Mouse (Mus musculus): Measurements from ENCODE around the gene Armc12. TPM values are rescaled to one million over a fixed set of nuclear protein-coding genes. Genes with fewer than 3 reads are reported as not detected.

The Armc12 gene
- polyA plus RNA-seq, 1 experiment = not detected

DNA sequence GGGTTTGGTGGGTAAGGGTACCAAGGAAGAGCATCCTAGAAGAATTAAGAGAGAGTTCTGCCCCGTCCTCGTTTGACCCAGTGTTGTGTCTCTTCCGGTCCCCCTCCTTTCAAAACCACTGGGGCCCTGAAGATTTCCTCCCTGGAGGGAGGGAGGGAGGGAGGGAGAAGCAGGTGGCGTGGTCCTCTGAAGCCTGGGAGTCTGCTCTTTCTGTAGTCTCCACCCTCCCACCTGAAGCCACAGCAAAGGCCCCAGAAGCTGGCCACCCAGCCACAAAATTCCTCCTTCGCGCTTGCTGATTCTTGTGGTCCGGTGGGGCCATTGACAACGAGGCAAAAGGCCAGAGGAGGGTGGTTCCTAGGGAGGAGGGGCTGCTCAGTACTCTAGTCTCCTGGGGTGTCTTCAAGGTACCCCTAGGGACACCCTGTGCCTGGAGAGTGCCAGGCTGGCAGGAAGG is 12.0 kb upstream of the Armc12 start:
- H3K9me3 ChIP-seq = no peaks in the 10 kb centered on the region
- H3K36me3 ChIP-seq (replicated peaks; ENCODE audit: low read length) = no peaks in the 10 kb centered on the region
- peaks cover 64% of the 10 kb centered on the region for H3K27me3 ChIP-seq (replicated peaks)
- H3K4me1 ChIP-seq = peaks cover 71% of the 10 kb centered on the region
- no peak for TF ChIP-seq GATA1 (IDR thresholded peaks at IDR 0.05; ENCODE audit: borderline replicate concordance, low read length)
- TF ChIP-seq FLI1 (IDR thresholded peaks at IDR 0.05; ENCODE audit: low read length) = no peak
- H3K4me3 ChIP-seq (replicated peaks) = peak overlapping the region; percentile 90

DNA sequence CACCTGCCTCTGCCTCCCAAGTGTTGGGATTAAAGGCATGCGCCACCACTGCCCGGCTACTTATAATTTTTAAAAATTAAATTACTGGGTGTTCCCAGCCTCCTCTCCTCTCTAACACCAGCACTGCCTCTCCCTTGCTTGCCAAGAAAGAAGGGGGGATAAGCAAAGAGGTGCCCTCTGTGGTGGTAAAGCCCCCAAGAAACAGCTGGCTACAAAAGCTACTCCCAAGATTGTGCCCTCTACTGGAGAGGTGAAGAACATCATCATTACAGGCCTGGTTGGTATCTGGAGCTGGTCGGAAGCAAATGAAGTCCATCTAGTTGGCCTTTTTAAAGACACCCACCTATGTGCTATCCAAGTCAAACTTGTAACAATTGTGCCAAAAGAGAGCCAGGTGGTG is 10.8 kb upstream of the Armc12 start:
- H3K4me1 ChIP-seq = peaks cover 71% of the 10 kb centered on the region
- H3K36me3 ChIP-seq (replicated peaks; ENCODE audit: low read length) = no peaks in the 10 kb centered on the region
- H3K9me3 ChIP-seq = no peaks in the 10 kb centered on the region
- H3K4me3 ChIP-seq (replicated peaks) = no peak overlapping the region
- TF ChIP-seq FLI1 (IDR thresholded peaks at IDR 0.05; ENCODE audit: low read length) (no peak), GATA1 (IDR thresholded peaks at IDR 0.05; ENCODE audit: borderline replicate concordance, low read length) (no peak)
- H3K27me3 ChIP-seq (replicated peaks) = peaks cover 60% of the 10 kb centered on the region

GRCm38 (mm10) chr17:28520561-28520960 is 10.0 kb upstream of the Armc12 start:
- H3K4me1 ChIP-seq = peaks cover 70% of the 10 kb centered on the region
- no peak overlapping the region for H3K4me3 ChIP-seq (replicated peaks)
- H3K9me3 ChIP-seq = no peaks in the 10 kb centered on the region
- no peaks in the 10 kb centered on the region for H3K36me3 ChIP-seq (replicated peaks; ENCODE audit: low read length)
- TF ChIP-seq GATA1 (IDR thresholded peaks at IDR 0.05; ENCODE audit: borderline replicate concordance, low read length) = no peak
- no peak for TF ChIP-seq FLI1 (IDR thresholded peaks at IDR 0.05; ENCODE audit: low read length)
- H3K27me3 ChIP-seq (replicated peaks) = peaks cover 55% of the 10 kb centered on the region

GRCm38 (mm10) chr17:28521071-28521726 is 9.4 kb upstream of the Armc12 start:
- H3K4me1 ChIP-seq = peaks cover 64% of the 10 kb centered on the region

GRCm38 (mm10) chr17:28521920-28522319 is 8.7 kb upstream of the Armc12 start:
- H3K4me3 ChIP-seq (replicated peaks) = peak overlapping the region; percentile 93
- no peak for TF ChIP-seq FLI1 (IDR thresholded peaks at IDR 0.05; ENCODE audit: low read length)
- TF ChIP-seq GATA1 (IDR thresholded peaks at IDR 0.05; ENCODE audit: borderline replicate concordance, low read length) = no peak
- H3K27me3 ChIP-seq (replicated peaks) = peaks cover 48% of the 10 kb centered on the region
- H3K4me1 ChIP-seq = peaks cover 65% of the 10 kb centered on the region
- H3K36me3 ChIP-seq (replicated peaks; ENCODE audit: low read length) = no peaks in the 10 kb centered on the region
- no peaks in the 10 kb centered on the region for H3K9me3 ChIP-seq

More at GRCm38 (mm10) chr17:28521071-28521726, 9.4 kb upstream of the Armc12 start:
- H3K36me3 ChIP-seq (replicated peaks; ENCODE audit: low read length) = no peaks in the 10 kb centered on the region
- H3K4me3 ChIP-seq (replicated peaks) = no peak overlapping the region
- H3K9me3 ChIP-seq = no peaks in the 10 kb centered on the region
- TF ChIP-seq FLI1 (IDR thresholded peaks at IDR 0.05; ENCODE audit: low read length) (no peak), GATA1 (IDR thresholded peaks at IDR 0.05; ENCODE audit: borderline replicate concordance, low read length) (no peak)
- H3K27me3 ChIP-seq (replicated peaks) = peaks cover 50% of the 10 kb centered on the region

DNA sequence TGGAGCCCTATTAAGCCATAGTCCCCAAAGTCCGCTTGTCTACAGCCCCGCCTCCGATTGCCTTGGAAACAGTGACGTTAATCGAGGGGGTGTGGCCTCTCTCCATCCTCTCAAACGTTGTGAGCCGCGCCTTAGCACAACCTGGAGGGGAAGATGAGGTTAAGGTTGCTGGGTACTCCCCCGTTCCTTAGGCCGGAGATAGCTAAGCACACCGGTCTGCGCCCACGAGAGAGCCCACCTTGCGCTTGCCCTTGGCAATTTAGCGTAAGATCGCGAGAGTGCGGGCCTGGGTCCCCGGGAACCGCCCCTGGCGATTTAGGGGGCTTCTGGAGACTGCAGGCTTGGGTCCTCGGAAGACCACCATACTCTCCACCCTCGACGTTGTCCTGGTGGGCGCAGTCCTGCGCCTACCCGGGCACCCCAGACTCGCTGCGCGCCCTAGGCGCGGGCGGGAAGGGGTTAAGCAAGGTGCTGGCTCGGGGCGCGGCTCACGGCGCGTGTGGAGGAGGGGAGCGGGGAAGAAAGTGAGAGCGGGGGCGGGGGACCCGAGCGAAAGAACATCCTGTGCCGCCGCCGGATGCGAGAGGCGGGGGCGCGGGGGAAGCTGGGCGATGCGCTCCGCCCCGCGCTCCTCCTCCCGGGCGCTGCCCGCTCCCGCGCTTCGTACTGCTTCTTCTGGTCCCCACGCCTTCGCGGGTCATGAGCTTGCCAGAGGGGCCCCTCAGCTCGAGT is 7.8 kb upstream of the Armc12 start:
- no peaks in the 10 kb centered on the region for H3K36me3 ChIP-seq (replicated peaks; ENCODE audit: low read length)
- TF ChIP-seq GATA1 (IDR thresholded peaks at IDR 0.05; ENCODE audit: borderline replicate concordance, low read length) = no peak
- no peak for TF ChIP-seq FLI1 (IDR thresholded peaks at IDR 0.05; ENCODE audit: low read length)
- H3K27me3 ChIP-seq (replicated peaks) = peaks cover 40% of the 10 kb centered on the region
- peaks cover 65% of the 10 kb centered on the region for H3K4me1 ChIP-seq
- H3K4me3 ChIP-seq (replicated peaks) = peak overlapping the region; percentile 93
- H3K9me3 ChIP-seq = no peaks in the 10 kb centered on the region

DNA sequence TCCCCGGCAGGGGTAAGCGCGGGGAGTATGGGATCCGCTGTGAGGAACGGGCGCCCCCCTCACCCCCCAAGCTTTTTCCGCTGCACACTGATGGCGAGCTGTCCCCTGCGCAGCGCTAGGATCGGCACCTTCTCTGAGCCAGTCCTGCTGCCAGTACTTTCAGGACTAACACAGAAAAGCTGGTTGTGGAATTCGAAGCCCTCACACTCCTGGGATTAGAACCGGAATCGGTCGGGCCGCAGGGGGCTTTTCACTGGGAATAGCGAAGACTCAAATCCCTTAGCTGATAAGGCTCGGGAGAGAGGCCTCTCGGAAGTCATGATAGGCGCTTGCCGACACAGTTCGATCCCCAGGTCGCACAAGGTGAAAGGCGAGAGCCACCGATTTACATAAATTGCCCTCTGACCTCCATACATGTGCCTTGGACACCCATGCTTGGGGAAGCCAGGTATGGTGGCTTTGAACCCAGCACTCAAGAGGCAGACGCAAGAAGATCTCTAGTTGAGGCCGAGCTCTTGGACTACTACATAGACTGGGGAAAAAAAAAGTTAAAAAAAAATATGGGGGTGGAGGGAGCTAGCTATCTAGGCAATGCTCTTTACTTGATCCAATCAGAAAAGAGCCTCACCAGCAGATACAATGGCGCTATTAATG is 7.1 kb upstream of the Armc12 start:
- Histone ChIP-seq H3K4me3 (replicated peaks) (peak overlapping the region; percentile 93), H3K4me1 (peaks cover 65% of the 10 kb centered on the region), H3K27me3 (replicated peaks) (peaks cover 35% of the 10 kb centered on the region), H3K36me3 (replicated peaks; ENCODE audit: low read length) (no peaks in the 10 kb centered on the region), H3K9me3 (no peaks in the 10 kb centered on the region)
- TF ChIP-seq GATA1 (IDR thresholded peaks at IDR 0.05; ENCODE audit: borderline replicate concordance, low read length) = no peak

GRCm38 (mm10) chr17:28524009-28524695 is 6.5 kb upstream of the Armc12 start:
- H3K36me3 ChIP-seq (replicated peaks; ENCODE audit: low read length) = no peaks in the 10 kb centered on the region
- H3K9me3 ChIP-seq = no peaks in the 10 kb centered on the region
- peaks cover 60% of the 10 kb centered on the region for H3K4me1 ChIP-seq
- no peak for TF ChIP-seq FLI1 (IDR thresholded peaks at IDR 0.05; ENCODE audit: low read length)
- no peak for TF ChIP-seq GATA1 (IDR thresholded peaks at IDR 0.05; ENCODE audit: borderline replicate concordance, low read length)
- peak overlapping the region; percentile 78 for H3K4me3 ChIP-seq (replicated peaks)
- H3K27me3 ChIP-seq (replicated peaks) = peaks cover 33% of the 10 kb centered on the region

GRCm38 (mm10) chr17:28524831-28525430 is 5.7 kb upstream of the Armc12 start:
- H3K36me3 ChIP-seq (replicated peaks; ENCODE audit: low read length) = no peaks in the 10 kb centered on the region
- peaks cover 57% of the 10 kb centered on the region for H3K4me1 ChIP-seq
- H3K9me3 ChIP-seq = peaks cover 1% of the 10 kb centered on the region
- TF ChIP-seq FLI1 (IDR thresholded peaks at IDR 0.05; ENCODE audit: low read length) (no peak), GATA1 (IDR thresholded peaks at IDR 0.05; ENCODE audit: borderline replicate concordance, low read length) (no peak)
- H3K27me3 ChIP-seq (replicated peaks) = peaks cover 36% of the 10 kb centered on the region
- no peak overlapping the region for H3K4me3 ChIP-seq (replicated peaks)
